Mouse (Mus musculus): ENCODE data around the gene Krt33a.

The Krt33a gene

GRCm38 (mm10) chr11:99989881-99990405 is 26.1 kb downstream of the Krt33a start:
- in situ Hi-C loops (cut with MboI; ENCODE audit: unreplicated experiment in 2 of 2), result no loop called here

GRCm38 (mm10) chr11:99988530-99988929 is 27.5 kb downstream of the Krt33a start:
- in situ Hi-C loops (cut with MboI; ENCODE audit: unreplicated experiment in 2 of 2), result no loop called here

- in situ Hi-C loops (cut with MboI; ENCODE audit: unreplicated experiment in 2 of 2), result no loop called here
These were observed 29.8 kb downstream of the Krt33a start, which contains the start of gene Krtap16-1 for GRCm38 (mm10) chr11:99986180-99986647. Gene Krtap16-1, minus strand, starts transcription at chr11:99986597.

GRCm38 (mm10) chr11:99985291-99986092 is 30.5 kb downstream of the Krt33a start:
- in situ Hi-C loops (cut with MboI; ENCODE audit: unreplicated experiment in 2 of 2), result no loop called here

- in situ Hi-C loops (cut with MboI; ENCODE audit: unreplicated experiment in 2 of 2), result no loop called here
These were observed 32.6 kb downstream of the Krt33a start for GRCm38 (mm10) chr11:99983442-99983841.

GRCm38 (mm10) chr11:99982731-99983130 is 33.3 kb downstream of the Krt33a start:
- in situ Hi-C loops (cut with MboI; ENCODE audit: unreplicated experiment in 2 of 2), result no loop called here

- in situ Hi-C loops (cut with MboI; ENCODE audit: unreplicated experiment in 2 of 2), result no loop called here
These were observed 37.1 kb downstream of the Krt33a start, which contains the start of gene Krtap29-1 for GRCm38 (mm10) chr11:99978953-99979352. Gene Krtap29-1, minus strand, starts transcription at chr11:99979053.

- in situ Hi-C loops (cut with MboI; ENCODE audit: unreplicated experiment in 2 of 2), result no loop called here
These were observed 50.1 kb downstream of the Krt33a start for GRCm38 (mm10) chr11:99965961-99966360.

GRCm38 (mm10) chr11:99964213-99964612 is 51.8 kb downstream of the Krt33a start:
- in situ Hi-C loops (cut with MboI; ENCODE audit: unreplicated experiment in 2 of 2), result no loop called here
